Mouse (Mus musculus): ENCODE measurements at regions not wholly inside any gene's neighbourhood (a gene's known extent, or its start where the extent isn't known, plus 50 kb on each side); places are given as distances from the start of the nearest gene placed in this dataset.

DNA sequence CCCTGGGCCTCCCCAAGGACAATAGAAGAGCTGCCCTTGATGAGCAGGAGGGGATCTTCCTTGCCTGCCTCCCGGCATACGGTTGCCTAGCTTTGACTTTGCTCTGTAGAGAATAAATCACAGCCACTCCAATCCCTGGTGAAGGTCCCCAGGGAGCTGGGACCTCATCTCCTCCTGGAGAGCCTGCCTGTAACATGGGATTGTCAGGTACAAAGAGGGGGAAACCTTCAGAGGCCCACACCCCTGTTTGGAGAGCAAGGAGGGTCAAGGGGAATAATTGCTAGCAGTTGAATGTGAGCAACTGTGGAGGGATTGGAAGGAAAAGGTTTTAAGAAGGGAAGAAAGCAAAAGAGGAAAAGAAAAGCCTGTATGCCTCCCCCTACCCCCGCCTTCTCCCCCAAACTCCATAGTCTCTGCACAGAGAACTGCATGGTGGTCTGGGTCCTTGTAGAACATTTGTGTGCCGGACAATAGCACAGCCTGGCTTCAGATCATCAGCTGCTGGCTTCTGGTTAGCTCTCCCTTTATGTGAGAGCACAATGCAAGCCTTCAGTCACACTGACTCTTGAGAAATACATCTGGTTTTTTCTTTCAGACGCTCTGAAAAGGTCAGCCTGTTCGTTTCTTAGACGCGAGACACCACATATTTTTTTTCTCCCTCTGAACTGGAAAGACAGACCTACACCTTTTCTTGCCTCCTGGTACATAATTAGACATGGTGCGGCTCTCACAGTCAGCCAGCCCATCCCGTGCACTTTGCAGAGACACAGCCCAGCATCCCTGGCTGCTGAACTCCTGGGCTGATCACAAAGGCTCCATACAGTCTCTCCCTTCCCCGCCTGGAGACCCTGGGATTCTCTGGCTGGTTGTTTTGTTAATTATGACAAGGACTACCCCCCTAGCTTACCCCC lies 292.5 kb upstream of the Zfp462 start:
- Histone ChIP-seq H3K4me1 (replicated peaks) (0 out of 2 replicates have a peak, but pooled peaks cover 3% of the 10 kb centered on the region), H3K27ac (no peak overlapping the region), H3K27me3 (no peaks in the 10 kb centered on the region), H3K4me3 (no peak overlapping the region), H3K4me2 (no peak overlapping the region), H3K9me3 (replicated peaks) (no peaks in the 10 kb centered on the region), H3K9ac (no peak overlapping the region), H3K36me3 (no peaks in the 10 kb centered on the region)
- no peak for ATAC-seq (replicated peaks; ENCODE audit: insufficient number of reproducible peaks, insufficient read depth, low FRiP score, low read depth)
- WGBS, result 59% methylated on average over 11 of the region's 11 CpGs

DNA sequence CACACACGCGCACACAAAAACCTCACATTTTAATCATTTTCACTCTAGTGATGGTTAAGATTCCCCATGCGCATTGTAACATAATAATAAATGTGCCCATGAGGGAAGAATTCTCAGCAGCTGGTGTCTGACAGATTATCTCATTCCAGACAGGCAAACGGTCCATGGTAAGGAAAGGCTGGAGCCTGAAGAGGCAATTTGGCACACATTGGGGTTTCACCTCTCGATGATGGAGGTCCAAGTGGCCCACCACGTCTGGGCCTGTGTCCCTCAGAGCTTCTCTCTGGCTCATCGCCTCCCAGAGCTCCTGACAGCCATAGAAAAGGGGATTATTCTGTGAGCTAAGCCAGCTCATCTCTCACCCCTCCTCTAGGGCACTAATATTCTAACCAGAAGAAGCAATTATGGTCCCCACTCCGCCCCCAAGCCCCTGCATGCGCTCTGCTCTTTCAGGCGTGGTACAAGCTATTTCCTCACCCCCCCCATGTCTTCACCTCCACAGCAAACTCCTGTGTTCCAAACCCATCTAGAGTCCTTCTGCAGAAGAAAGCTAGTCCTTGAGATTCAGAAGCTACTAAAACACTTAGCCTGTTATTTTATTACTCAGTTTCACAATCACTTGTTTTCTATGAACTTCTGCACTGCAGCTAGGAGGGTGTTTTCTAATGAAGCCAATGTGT lies 291.6 kb upstream of the Zfp462 start:
- H3K36me3 ChIP-seq, result no peaks in the 10 kb centered on the region
- H3K4me3 ChIP-seq, result no peak overlapping the region
- WGBS, result 78% methylated on average over 10 of the region's 10 CpGs
- H3K4me2 ChIP-seq, result no peak overlapping the region
- H3K4me1 ChIP-seq (replicated peaks), result 0 out of 2 replicates have a peak, but pooled peaks cover 2% of the 10 kb centered on the region
- ATAC-seq (replicated peaks; ENCODE audit: insufficient number of reproducible peaks, insufficient read depth, low FRiP score, low read depth), result no peak
- no peak overlapping the region for H3K9ac ChIP-seq
- H3K27me3 ChIP-seq, result no peaks in the 10 kb centered on the region
- no peaks in the 10 kb centered on the region for H3K9me3 ChIP-seq (replicated peaks)
- no peak overlapping the region for H3K27ac ChIP-seq
